Mouse (Mus musculus) spleen, adult 18-20 months (tissue): Measurements from ENCODE around the gene Iqgap2.

ENCODE experiments used
- DNase-seq, 2 experiments: peaks; one replicate each; pipeline ENCODE4 v3.0.0; 2022; ENCODE audit warnings: mixed read lengths in 2 of 2

Iqgap2 gene

DNA sequence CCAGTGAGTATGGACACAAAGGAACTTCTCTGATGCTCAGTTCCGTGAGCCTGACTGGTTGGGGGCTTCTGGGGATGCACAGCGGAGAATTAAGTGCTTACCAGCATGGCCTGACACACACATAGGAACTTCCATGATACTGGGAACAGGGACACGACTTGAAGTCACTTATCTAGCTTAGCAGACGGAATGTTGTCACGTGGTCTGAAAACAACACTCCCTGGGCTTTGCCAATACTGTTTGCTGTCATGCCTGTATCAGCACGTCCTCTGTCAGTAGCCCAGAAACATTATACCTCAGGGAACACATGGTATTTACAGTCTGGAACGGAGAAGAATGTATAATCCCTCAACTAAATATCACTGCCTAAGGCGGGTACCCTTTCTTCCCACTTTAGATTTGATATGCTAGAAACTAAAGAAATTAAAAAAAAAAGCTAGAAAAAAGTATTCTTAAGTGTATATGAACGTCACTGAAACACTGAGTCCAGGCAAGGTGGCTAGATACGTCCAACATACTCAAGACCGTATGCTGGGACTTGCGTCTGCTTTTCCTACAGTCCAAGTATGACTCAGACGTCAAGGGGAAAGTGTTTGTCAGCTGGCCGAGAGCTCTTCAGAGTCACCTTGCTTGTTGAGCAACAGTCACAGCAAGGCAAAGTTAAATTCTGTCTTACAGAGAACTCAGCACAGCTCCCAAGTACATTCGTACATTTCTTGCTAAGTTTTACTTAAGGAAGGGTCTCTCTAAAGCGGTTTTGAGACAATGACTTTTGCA is 280.7 kb downstream of the Iqgap2 start:
- no peak for DNase-seq

DNA sequence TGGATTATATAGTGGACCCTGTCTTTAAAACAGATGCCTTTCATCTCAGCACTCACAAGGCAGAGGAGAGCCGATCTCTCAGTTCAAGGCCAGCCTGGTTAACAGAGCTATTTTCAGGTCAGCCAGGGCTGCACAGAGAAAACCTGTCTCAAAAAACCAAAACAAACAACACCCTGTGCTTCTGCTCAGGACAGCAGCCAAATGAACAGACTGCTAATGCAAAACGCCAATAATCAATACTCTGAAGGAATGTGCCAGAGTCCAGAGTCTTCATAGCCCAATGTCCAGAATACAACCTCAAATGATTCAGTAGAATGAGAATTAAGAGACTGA is 282.7 kb downstream of the Iqgap2 start:
- no peak for DNase-seq

DNA sequence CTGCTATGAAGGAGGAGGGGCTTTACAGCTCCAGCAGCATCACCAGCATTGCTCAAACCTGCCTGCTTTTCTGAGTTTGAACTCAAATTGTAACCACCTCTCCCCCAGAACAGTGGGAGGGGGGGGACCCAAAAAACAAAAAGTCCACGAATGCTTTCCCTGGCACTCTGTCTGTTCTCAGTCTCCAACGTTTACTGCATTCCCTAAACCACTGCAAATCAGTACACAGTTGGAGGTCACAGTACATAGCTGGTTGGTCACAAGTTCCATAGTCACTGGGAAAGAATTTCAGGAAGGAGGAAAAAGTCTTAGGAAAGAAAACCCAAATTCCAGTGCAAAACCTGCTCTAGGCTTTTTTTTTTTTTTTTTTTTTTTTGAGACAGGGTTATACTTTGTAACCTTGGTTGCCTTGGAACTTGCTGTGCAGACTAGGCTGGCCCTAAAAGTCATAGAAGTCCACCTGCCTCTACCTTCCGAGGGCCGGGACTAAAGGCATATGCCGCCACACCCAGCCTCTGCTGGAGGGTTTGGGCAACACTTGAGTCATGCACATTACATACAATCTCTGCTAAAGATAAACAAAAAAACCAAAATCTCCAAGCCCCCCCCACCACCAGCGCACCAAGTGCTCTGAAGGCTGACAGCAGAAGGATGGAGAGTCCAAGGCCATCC is 283.2 kb downstream of the Iqgap2 start:
- DNase-seq, result no peak

DNA sequence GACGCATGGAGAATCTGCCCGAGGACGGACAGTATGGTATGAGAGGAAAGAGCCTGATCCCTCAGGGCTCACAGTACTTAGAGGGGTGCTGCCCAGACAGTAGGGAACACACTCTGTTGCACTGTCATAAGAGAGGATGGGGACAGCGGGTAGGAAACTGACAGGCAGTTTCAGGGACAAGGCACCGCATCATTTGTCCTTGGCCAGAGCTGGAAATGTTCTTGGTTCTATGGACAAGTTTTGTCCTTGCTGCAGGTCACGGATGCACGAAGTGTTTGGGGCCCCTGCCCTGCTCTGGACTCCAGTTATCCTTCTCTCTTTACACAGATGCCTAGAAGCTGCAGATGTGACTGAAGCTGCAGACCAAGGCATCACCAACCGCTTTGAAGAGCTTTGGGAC is 284.7 kb downstream of the Iqgap2 start:
- no peak for DNase-seq

DNA sequence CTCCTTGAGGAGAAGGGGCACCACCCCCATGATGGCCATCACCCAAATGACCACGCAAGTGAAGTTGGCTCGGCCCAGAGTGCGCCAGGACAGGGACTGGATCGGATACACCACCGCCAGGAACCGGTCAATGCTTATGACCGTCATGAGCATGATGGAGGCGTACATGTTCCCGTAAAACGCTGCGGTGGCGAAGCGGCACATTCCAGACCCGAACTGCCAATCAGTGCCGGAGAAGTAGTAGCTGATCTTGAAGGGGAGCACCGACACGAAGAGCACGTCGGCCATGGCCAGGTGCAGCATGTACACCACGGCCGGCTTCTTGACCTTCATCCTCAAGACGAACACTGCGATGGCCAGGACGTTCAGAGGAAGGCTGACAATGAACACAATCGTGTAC is 287.4 kb downstream of the Iqgap2 start:
- no peak for DNase-seq

DNA sequence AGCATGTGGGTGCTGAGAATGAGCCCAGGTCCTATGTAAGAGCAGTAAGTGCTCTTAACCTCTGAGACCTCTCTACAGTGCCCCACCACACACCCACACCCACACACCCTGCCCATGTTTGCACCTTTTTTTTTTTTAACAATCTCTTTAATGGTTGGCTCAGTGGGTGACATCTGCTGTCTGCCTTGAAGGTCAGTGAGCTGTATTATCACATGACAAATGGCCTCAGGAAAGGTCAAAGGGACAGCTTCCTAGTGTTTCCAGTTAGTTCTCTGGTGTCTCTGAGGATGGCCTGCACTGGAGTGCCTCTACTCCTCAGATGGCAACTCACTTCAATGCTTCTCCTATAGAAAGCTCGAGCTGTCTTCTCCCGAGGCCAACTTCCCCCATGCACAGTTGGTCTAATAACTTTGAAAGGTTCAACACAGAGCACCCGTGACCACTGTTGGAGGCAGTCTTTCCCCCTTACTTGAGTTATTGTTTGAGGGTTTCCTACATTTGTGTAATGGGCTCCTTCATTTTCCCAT is 291.8 kb downstream of the Iqgap2 start:
- DNase-seq, result no peak

DNA sequence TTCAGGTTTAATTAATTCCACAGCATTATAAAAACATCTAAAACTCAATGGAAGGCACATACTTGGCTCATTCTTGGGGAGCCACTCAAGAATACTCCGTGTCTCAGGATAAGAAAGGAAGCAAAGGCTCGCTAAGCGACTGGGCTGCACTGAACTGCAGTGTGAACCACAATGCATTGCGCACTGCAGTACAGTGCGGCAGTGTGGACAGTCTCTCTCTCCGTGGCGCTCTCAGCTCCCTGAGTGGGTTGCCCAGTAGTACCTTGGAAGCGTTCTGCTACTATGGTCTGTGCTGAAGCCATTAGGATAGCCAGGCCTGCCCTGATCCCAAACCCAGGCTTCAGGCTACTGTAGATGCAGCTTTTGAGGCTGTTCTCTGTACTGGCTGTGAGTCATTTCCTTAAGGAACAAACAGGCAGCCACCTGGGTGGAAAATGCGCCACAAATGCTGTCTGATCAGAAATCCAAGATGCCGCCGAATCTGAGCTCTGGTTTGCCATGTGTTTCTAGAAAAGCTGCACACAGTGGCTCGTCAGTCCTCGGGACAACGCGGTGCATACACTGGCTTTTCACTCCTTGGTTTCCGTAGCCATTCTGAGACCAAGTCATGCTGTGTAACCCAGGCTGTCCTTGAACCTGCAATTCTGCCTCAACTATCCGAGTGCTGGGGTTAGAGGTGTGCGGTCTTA is 293.3 kb downstream of the Iqgap2 start:
- DNase-seq, result no peak

DNA sequence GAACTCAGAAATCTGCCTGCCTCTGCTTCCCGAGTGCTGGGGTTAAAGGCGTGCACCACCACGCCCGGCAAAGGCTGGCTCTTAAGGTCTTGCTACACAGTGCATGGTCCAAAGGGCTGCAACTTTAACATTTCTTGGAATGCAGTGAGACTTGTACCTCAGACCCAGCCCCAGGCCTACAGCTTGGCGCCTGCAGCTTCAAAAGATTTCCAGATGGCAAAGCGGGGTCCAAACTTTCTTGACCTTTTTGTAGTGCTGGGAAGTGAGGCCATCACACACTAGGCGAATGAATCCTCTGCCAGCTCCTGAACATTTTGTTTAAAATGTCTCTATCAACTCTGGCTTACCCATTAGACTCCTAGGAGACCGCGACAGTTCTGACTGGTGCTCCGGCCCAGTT is 294.1 kb downstream of the Iqgap2 start:
- no peak for DNase-seq

DNA sequence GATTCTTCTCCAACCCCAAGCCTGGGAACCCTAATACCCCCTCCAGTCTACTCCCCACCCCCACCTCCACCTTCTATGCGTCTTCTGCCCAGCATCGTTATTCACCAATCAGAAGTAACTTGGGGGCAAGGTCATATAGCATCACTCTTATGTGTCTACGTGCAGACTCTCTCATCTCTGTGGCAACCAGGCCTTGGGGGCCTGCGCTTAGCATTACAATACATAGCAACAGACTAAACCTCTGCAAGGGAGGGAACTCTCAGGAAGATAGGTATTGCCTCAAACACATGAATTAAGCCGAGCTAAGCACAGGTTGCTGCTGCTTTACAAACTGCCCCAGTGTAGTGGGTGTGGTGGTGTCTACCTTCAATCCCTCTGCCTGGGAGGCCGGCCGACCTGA is 295.0 kb downstream of the Iqgap2 start:
- DNase-seq, result no peak

DNA sequence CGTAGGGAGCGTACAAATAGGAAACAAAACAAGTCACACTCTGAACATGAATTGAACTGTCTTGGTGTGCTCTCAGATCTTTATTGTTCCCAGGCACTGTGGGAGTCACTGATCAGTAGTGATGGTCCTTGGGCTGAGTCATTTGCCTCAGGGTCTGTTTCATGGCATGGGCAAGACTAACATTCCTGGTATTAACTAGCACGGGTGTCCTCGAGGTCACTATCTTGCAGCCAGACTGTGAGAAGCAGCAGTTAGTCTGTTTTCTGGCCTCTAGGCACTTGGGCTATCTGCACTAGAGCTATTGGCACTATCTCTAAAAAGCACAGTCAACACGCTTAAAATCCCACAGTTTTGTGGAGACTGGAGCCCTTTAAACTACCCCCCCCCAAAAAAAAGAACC is 295.8 kb downstream of the Iqgap2 start:
- DNase-seq, result no peak

DNA sequence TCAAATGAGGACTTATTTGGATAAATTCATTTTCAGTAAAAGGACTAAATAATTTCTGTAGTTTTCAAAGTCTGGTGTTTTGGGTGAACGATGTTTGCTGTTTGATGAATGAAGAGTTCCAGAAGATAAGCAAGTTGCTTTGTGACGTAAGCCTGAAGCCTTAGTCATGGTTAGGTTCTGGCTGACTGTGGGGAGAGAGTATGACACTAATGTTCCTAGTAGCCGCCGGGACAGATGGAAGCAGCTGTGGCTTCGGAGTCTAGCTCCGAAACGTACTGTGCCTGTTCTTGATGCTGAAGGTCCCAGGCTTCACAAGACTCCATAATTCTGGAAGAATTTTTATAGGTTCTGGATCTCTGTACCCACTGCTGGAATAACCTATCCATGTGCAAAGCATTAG is 296.3 kb downstream of the Iqgap2 start:
- no peak for DNase-seq

DNA sequence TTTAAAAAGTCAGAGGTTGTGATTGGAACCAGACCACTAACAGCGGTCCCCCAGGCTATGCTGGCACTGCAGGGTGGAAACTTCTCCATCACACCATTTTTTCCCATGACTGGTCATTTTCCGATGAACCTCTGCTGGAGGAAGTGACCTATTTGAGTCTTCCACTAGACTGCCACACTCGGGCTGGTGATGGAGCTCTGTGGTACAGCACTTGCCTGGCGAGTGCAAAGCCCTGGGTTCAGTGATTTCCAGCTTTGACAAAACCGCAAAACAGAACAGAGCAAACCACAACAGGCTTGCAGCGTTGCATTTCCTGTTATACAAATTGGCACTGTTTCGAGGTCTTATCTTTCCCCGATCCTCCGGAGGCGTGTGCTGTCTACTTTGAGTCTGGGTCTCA is 298.9 kb downstream of the Iqgap2 start:
- DNase-seq, result no peak

DNA sequence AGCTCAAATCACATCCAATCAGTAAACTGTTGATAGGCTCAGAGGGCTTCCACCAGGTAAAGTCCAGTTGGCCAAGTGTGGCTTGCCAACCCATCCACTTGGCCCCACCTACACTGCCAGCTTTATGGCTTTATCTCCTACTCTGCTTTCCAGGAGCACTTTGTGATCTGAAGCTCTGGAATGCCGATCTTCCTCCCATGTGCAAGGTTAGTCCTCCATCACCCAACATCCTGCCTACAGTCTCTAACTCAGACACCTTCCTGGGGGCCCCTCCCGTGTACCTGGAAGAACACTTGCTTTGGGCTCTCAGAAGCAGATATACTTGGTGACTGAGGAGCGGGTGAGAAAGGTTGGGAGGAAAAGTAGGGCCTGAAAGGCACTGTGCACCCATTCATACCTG is 300.1 kb downstream of the Iqgap2 start:
- DNase-seq, result no peak

DNA sequence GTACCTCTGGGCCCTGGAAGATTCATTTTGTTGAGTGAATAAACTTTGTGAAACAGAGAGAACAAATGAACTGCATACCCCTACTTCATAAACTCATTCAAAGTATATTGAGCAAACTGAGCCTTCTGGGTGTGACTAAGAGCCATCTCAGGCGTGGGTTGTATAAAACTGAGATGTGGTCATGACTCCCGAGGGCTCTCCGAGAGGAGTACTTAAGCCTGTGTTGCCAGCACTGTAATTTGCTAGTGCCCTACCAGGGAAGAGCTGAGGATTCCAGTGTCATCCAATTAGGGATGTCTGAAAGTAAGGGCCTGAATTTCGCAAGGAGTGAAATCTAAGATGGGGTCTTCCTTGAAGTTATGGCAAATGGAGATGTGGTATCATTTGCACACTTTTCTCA is 304.1 kb downstream of the Iqgap2 start:
- no peak for DNase-seq

DNA sequence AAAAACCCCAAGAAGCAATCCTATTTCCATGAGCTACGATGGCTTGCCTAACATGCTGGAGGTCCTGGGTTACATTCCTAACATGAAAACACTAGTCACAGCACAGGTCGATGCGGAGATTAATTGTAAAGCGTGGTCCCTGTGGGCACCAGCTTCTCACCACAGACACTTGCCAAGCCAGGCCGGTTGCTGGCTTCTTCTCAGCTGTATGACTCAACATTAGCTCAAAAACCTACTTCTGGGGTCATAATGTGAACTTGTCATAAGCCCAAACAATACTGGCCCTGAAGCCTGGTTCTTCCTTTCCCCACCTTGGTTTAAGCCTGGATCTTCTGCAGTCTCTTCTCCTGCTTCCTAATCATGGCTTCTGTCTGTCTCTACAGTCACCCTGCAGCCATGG is 306.8 kb downstream of the Iqgap2 start:
- no peak for DNase-seq

DNA sequence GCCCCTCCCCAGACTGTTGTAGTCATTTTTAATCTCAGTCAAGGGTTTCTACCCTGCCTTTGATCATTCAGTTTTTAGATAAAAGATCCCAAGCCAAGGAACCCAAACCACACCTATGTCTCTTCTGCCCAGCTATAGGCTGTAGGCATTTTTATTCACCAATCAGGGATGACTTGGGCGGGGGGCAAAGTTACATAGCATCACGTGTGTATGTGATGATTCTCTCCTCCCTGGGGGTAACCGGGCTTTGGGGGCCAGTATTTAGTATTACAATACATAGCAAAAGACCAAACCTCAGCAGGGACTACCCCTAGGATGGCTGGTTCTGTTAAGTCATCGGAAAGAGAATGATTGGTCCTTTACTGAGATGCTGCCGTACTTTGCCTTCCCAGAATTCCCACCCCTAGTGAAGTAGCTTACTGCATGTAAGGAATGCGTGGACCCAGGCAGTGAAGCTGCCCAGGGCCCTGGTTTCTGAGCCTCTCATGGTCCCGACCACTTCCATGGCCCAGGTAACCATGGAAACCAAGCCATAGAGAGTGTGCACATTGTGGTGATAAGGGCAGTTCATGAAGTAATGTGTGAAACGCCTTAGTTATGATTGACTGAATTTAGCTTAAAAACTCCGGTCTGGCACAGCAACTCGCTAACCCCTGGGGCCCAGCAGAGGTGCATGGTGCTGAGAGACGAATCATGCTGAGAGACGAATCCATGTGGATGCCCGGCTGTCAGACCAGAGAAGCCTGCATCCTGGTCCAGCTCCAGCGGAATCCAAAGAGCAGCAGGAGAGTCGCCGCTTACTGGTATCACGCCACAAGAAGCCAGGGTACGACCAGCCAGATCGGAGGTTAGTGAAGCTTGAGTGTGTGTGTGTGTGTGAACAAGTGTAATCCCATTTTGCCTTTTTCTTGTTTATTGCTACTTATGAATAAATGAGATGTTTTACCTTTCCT is 308.2 kb downstream of the Iqgap2 start:
- no peak for DNase-seq

DNA sequence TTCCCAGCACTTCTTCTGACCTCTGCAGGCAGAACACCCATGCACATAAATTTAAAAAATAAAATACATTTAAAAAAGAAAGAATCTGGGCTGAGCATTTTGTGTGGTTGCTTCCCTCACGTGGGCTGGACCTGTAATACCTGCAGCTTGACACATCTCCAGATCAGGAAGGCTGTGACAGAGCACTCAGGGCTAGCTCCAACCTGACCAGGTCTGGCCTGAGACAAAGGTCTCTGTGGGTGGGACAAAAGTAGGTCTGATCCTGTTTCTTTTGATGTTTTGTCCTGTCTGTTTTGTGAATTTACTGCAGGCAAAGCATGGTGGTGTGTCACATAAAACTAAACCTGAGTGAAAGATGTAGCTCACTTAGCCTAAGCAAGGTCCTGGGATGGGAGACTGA is 309.9 kb downstream of the Iqgap2 start:
- DNase-seq, result no peak

DNA sequence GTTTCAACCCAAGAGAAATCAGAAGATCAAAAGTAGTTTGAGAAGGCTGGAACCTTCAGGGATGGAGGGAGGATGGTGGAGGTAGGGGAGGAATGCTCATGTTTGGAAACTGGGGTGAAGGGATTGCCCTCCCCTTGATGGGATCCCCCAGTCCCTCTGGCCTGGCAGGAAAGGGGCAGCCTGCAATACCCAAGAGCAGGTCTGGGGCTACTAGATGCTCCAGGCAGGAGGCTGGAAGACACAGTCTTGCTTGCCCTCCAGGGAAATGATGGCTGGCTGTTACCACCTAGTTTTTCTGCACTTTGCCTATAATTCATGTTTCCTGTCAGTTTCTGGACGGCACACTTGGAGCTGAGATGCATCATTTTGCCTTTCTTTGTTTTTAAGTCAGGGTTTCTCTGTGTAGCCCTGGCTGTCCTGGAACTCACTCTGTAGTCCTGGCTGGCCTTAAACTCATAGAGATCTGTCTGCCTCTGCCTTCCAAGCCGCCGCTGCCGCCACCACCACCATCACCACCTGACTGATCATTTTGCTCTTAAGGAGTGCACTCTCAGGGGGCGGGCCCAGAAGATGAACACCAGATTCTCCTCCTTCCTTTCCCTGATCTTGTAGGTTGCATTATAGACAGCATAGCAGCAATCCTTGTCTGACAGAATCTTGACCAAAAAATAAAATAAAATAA is 313.6 kb downstream of the Iqgap2 start:
- no peak for DNase-seq
